9 mouse cellular contexts compared by ENCODE assay signal in genomic region chr2:9879092-9879491, GRCm38 (mm10). TPM values are rescaled to one million over a fixed set of nuclear protein-coding genes. Genes with fewer than 3 reads are reported as not detected.
DNase-seq lines count a peak whose midpoint lies in the region; ATAC-seq and TF ChIP-seq lines count a peak whose summit lies in the region.
"Had no signal": no experiment of that assay in that cellular context is flagged by ENCODE, and none has a peak within 500 bp of the region (broad histone marks: within the 10 kb centered on the region; RNA-seq: fewer than 3 reads in every experiment).

No protein-coding gene starts in this region.

- intact Hi-C loops in heart, postnatal 10 days (cut with DNase I): loop anchor here (1.0 to 2.0 kb wide), 2 partner anchors 1125 to 1204 kb away; no protein-coding TSS in a partner anchor

- peaks cover 20% of the 10 kb centered on the region for H3K27me3 ChIP-seq in heart, embryonic 12.5 days (replicated peaks)
- peaks cover 48% of the 10 kb centered on the region for H3K27me3 ChIP-seq in G1E (ENCODE audit: insufficient read depth, low read length)
- H3K27me3 ChIP-seq in liver, embryonic 16.5 days (ENCODE audit: control insufficient read depth, insufficient read depth, low read depth, low read length): peaks cover 100% of the 10 kb centered on the region

- TF ChIP-seq CTCF in G1E (IDR thresholded peaks at IDR 0.05; ENCODE audit: low read depth, low read length): no peak

- peak overlapping the region; percentile 73 for H3K27ac ChIP-seq in heart, embryonic 12.5 days (ENCODE audit: poor library complexity, severe bottlenecking)
- H3K27ac ChIP-seq in liver, embryonic 16.5 days (ENCODE audit: low read length): 0 out of 2 replicates have a peak overlapping the region, but pooled peaks have one; percentile 10

- no peaks in the 10 kb centered on the region for H3K36me3 ChIP-seq in heart, embryonic 12.5 days
- peaks cover 50% of the 10 kb centered on the region for H3K36me3 ChIP-seq in G1E (replicated peaks)
- no peaks in the 10 kb centered on the region for H3K36me3 ChIP-seq in liver, embryonic 16.5 days (ENCODE audit: control insufficient read depth, insufficient read depth)

- H3K4me3 ChIP-seq in heart, embryonic 12.5 days: peak overlapping the region; percentile 60
- peak overlapping the region; percentile 72 for H3K4me3 ChIP-seq in G1E (ENCODE audit: low read depth, low read length)
- H3K4me3 ChIP-seq in liver, embryonic 16.5 days (ENCODE audit: low read depth, low read length): peak overlapping the region; percentile 62

- WGBS in heart, embryonic 12.5 days: under 1% methylated on average over 22 of the region's 22 CpGs
- whole genome bisulfite sequencing in liver, embryonic 16.5 days (ENCODE audit: insufficient replicate concordance): under 1% methylated on average over 22 of the region's 22 CpGs

- DNase-seq in heart, postnatal 10 days: no peak
- DNase-seq in G1E (ENCODE audit: low spot score): peak; percentile 28
- no peak for DNase-seq in right cerebral cortex, postnatal 14 days
- DNase-seq in ovary, adult 18-20 months (ENCODE audit: low spot score): no peak
- no peak for DNase-seq in kidney, adult 9 months

- H3K4me2 ChIP-seq in heart, embryonic 12.5 days: peak overlapping the region; percentile 95
- peak overlapping the region; percentile 81 for H3K4me2 ChIP-seq in liver, embryonic 16.5 days (ENCODE audit: low read depth, low read length)

- no peaks in the 10 kb centered on the region for H3K9me3 ChIP-seq in heart, embryonic 12.5 days (replicated peaks)
- peaks cover 9% of the 10 kb centered on the region for H3K9me3 ChIP-seq in G1E (replicated peaks)
- H3K9me3 ChIP-seq in liver, embryonic 16.5 days (replicated peaks; ENCODE audit: control insufficient read depth, low read length): no peaks in the 10 kb centered on the region

- ATAC-seq in heart, embryonic 12.5 days (ENCODE audit: insufficient number of reproducible peaks, low FRiP score): peak; percentile 0; the same call in 1 of the 2 replicates
- peak; percentile 26 for ATAC-seq in G1E (ENCODE audit: extremely low read depth, insufficient number of reproducible peaks, low FRiP score, poor library complexity, severe bottlenecking)
- ATAC-seq in granulocyte monocyte progenitor cell, adult 5-6 weeks (replicated peaks; ENCODE audit: poor library complexity, severe bottlenecking): peak; percentile 7
- ATAC-seq in liver, embryonic 16.5 days (ENCODE audit: low read depth): no peak; the same call in none of the 2 replicates

- peaks cover 47% of the 10 kb centered on the region for H3K4me1 ChIP-seq in heart, embryonic 12.5 days (replicated peaks)
- H3K4me1 ChIP-seq in G1E (ENCODE audit: insufficient read depth, low read depth, low read length): peaks cover 50% of the 10 kb centered on the region
- H3K4me1 ChIP-seq in liver, embryonic 16.5 days (ENCODE audit: control insufficient read depth, low read depth, low read length): no peaks in the 10 kb centered on the region; the same call in none of the 2 replicates

- peak overlapping the region; percentile 59; the same call in 1 of the 2 replicates for H3K9ac ChIP-seq in heart, embryonic 12.5 days
- H3K9ac ChIP-seq in liver, embryonic 16.5 days (ENCODE audit: low read depth, low read length): no peak overlapping the region

RNA-seq across cellular contexts. Expression of gene 4930412O13Rik, which starts 2.0 kb away (rescaled TPM):
- 1.7 and 1.8 TPM in 2 replicates for polyA plus RNA-seq in heart, embryonic 12.5 days (2016; fragmentation: Nextera tagmentation; extraction: Ambion mirVana)
- total RNA-seq in heart, postnatal 10 days (2021): not detected
- not detected in 2 replicates for total RNA-seq in G1E (2014; fragmentation: Nextera tagmentation)
- not detected in 2 replicates for total RNA-seq in G1E (2017)
- polyA plus RNA-seq in G1E (2012): not detected in 2 replicates
- not detected in 2 replicates for total RNA-seq in granulocyte monocyte progenitor cell, adult 5-6 weeks (2014; fragmentation: Nextera tagmentation)
- total RNA-seq in granulocyte monocyte progenitor cell, adult 5-6 weeks (2017): not detected in 2 replicates
- polyA plus RNA-seq in liver, embryonic 16.5 days (2015; fragmentation: Nextera tagmentation; extraction: Ambion mirVana): not detected in 2 replicates
- total RNA-seq: neutrophil, adult 5-6 weeks had no signal

RNA-seq across cellular contexts. Expression of gene 9230102O04Rik, which starts 10.2 kb away (rescaled TPM):
- 1.0 TPM in 1 of 2 replicates, not detected in the other for polyA plus RNA-seq in heart, embryonic 12.5 days (2016; fragmentation: Nextera tagmentation; extraction: Ambion mirVana)
- not detected for total RNA-seq in heart, postnatal 10 days (2021)
- total RNA-seq in G1E (2014; fragmentation: Nextera tagmentation): 12.2 and 13.6 TPM in 2 replicates
- total RNA-seq in G1E (2017): 3.9 and 5.0 TPM in 2 replicates
- 2.9 and 4.9 TPM in 2 replicates for polyA plus RNA-seq in G1E (2012)
- total RNA-seq in granulocyte monocyte progenitor cell, adult 5-6 weeks (2014; fragmentation: Nextera tagmentation): not detected in 2 replicates
- total RNA-seq in granulocyte monocyte progenitor cell, adult 5-6 weeks (2017): not detected in 2 replicates
- not detected in 2 replicates for polyA plus RNA-seq in liver, embryonic 16.5 days (2015; fragmentation: Nextera tagmentation; extraction: Ambion mirVana)
- total RNA-seq: neutrophil, adult 5-6 weeks had no signal

RNA-seq across cellular contexts. Expression of gene Gata3, which starts 10.7 kb away (rescaled TPM):
- 7.9 and 8.0 TPM in 2 replicates for polyA plus RNA-seq in heart, embryonic 12.5 days (2016; fragmentation: Nextera tagmentation; extraction: Ambion mirVana)
- total RNA-seq in heart, postnatal 10 days (2021): under 1 TPM; 0.86 to 0.92 TPM
- total RNA-seq in G1E (2014; fragmentation: Nextera tagmentation) (13.5 and 19.2 TPM in 2 replicates), G1E (2017) (1.9 TPM in 2 replicates)
- 17.8 and 18.4 TPM in 2 replicates for polyA plus RNA-seq in G1E (2012)
- total RNA-seq in granulocyte monocyte progenitor cell, adult 5-6 weeks (2014; fragmentation: Nextera tagmentation): 17.0 TPM in 1 of 2 replicates, not detected in the other
- total RNA-seq in granulocyte monocyte progenitor cell, adult 5-6 weeks (2017): not detected in 2 replicates
- 0.97 and 1.1 TPM in 2 replicates for polyA plus RNA-seq in liver, embryonic 16.5 days (2015; fragmentation: Nextera tagmentation; extraction: Ambion mirVana)

Comparison
In these comparisons a context has a peak if more than half of its experiments do, and no peak if none do; other contexts are left out.
1. RNA of gene 9230102O04Rik, which starts 10.2 kb away (total RNA-seq): 3.9 to 13.6 TPM in G1E; not detected in heart, postnatal 10 days and not detected in granulocyte monocyte progenitor cell, adult 5-6 weeks; every median in the first group is over 4 times any median in the second.
2. Peak in every context shown above with its lines, with median percentiles within 50 percentile points of each other: H3K4me3 ChIP-seq.